Mouse (Mus musculus): Measurements from ENCODE around the gene Lce1d. TPM values are rescaled to one million over a fixed set of nuclear protein-coding genes. Genes with fewer than 3 reads are reported as not detected.
"Not testable (repeated sequence)": the region's sequence is repeated elsewhere in the genome, so short reads cannot be mapped to it uniquely, and the experiment has no call there.

Lce1d gene
- not detected in 2 replicates for polyA plus RNA-seq (2015; fragmentation: Nextera tagmentation; extraction: Ambion mirVana)

- Histone ChIP-seq H3K27ac (replicated peaks) (no peak within 1 kb of the TSS), H3K9ac (no peak within 1 kb of the TSS), H3K4me1 (replicated peaks) (no peaks in the 10 kb centered on the region), H3K27me3 (no peaks in the 10 kb centered on the region), H3K4me3 (no peak within 1 kb of the TSS), H3K36me3 (no peaks in the 10 kb centered on the region), H3K9me3 (no peaks in the 10 kb centered on the region), H3K4me2 (no peak within 1 kb of the TSS)
- no peak for ATAC-seq (ENCODE audit: low read depth)
- WGBS, result 60% methylated on average over 2 of the region's 2 CpGs
These were observed at the start of gene Lce1d for GRCm38 (mm10) chr3:92687110-92687509. Gene Lce1d (minus strand): TSS chr3:92687210.

- H3K27me3 ChIP-seq, result no peaks in the 10 kb centered on the region
- H3K4me2 ChIP-seq, result no peak overlapping the region
- no peaks in the 10 kb centered on the region for H3K36me3 ChIP-seq
- no peak overlapping the region for H3K9ac ChIP-seq
- H3K9me3 ChIP-seq, result no peaks in the 10 kb centered on the region
- no peak overlapping the region for H3K4me3 ChIP-seq
- H3K27ac ChIP-seq (replicated peaks), result no peak overlapping the region
- no peak for ATAC-seq (ENCODE audit: low read depth)
- H3K4me1 ChIP-seq (replicated peaks), result no peaks in the 10 kb centered on the region
- WGBS, result 90% methylated on average over 5 of the region's 5 CpGs
These were observed 35.6 kb upstream of the Lce1d start for GRCm38 (mm10) chr3:92722631-92723030.

- H3K4me2 ChIP-seq, result no peak within 1 kb of the TSS
- no peak for ATAC-seq (ENCODE audit: low read depth)
- no peak within 1 kb of the TSS for H3K4me3 ChIP-seq
- H3K4me1 ChIP-seq (replicated peaks), result no peaks in the 10 kb centered on the region
- no peak within 1 kb of the TSS for H3K9ac ChIP-seq
- H3K27ac ChIP-seq (replicated peaks), result no peak within 1 kb of the TSS
- no peaks in the 10 kb centered on the region for H3K9me3 ChIP-seq
- H3K27me3 ChIP-seq, result no peaks in the 10 kb centered on the region
- 80% methylated on average over 3 of the region's 3 CpGs for WGBS
- H3K36me3 ChIP-seq, result no peaks in the 10 kb centered on the region
These were observed 33.2 kb upstream of the Lce1d start, which contains the start of gene Lce1f for GRCm38 (mm10) chr3:92720250-92720649. Gene Lce1f (minus strand): TSS chr3:92720350.

- H3K36me3 ChIP-seq, result no peaks in the 10 kb centered on the region
- no peak overlapping the region for H3K9ac ChIP-seq
- no peak overlapping the region for H3K4me3 ChIP-seq
- no peak for ATAC-seq (ENCODE audit: low read depth)
- H3K4me1 ChIP-seq (replicated peaks), result no peaks in the 10 kb centered on the region
- H3K27ac ChIP-seq (replicated peaks), result no peak overlapping the region
- no peaks in the 10 kb centered on the region for H3K9me3 ChIP-seq
- no peaks in the 10 kb centered on the region for H3K27me3 ChIP-seq
- H3K4me2 ChIP-seq, result no peak overlapping the region
These were observed 28.1 kb upstream of the Lce1d start for GRCm38 (mm10) chr3:92715122-92715521.

- Histone ChIP-seq H3K4me1 (replicated peaks) (no peaks in the 10 kb centered on the region), H3K27ac (replicated peaks) (no peak within 1 kb of the TSS), H3K36me3 (no peaks in the 10 kb centered on the region), H3K4me2 (no peak within 1 kb of the TSS), H3K27me3 (no peaks in the 10 kb centered on the region), H3K9me3 (no peaks in the 10 kb centered on the region), H3K9ac (no peak within 1 kb of the TSS), H3K4me3 (no peak within 1 kb of the TSS)
- 88% methylated on average over 2 of the region's 2 CpGs for WGBS
- no peak for ATAC-seq (ENCODE audit: low read depth)
These were observed 22.0 kb upstream of the Lce1d start, which contains the start of gene Lce1e for GRCm38 (mm10) chr3:92708974-92709373. Gene Lce1e (minus strand): TSS chr3:92709074.

- WGBS, result 23% methylated on average over 1 of the region's 1 CpGs
- no peak overlapping the region for H3K27ac ChIP-seq (replicated peaks)
- H3K4me2 ChIP-seq, result no peak overlapping the region
- H3K9ac ChIP-seq, result no peak overlapping the region
- no peak overlapping the region for H3K4me3 ChIP-seq
- no peaks in the 10 kb centered on the region for H3K9me3 ChIP-seq
- no peaks in the 10 kb centered on the region for H3K4me1 ChIP-seq (replicated peaks)
- no peaks in the 10 kb centered on the region for H3K36me3 ChIP-seq
- no peaks in the 10 kb centered on the region for H3K27me3 ChIP-seq
- ATAC-seq (ENCODE audit: low read depth), result no peak
These were observed 7.6 kb upstream of the Lce1d start for GRCm38 (mm10) chr3:92694613-92695012.

- Histone ChIP-seq H3K9ac (no peak overlapping the region), H3K4me2 (no peak overlapping the region), H3K9me3 (no peaks in the 10 kb centered on the region), H3K4me1 (replicated peaks) (no peaks in the 10 kb centered on the region), H3K27ac (replicated peaks) (no peak overlapping the region), H3K4me3 (no peak overlapping the region), H3K36me3 (no peaks in the 10 kb centered on the region), H3K27me3 (no peaks in the 10 kb centered on the region)
- no peak for ATAC-seq (ENCODE audit: low read depth)
These were observed 4.7 kb upstream of the Lce1d start for GRCm38 (mm10) chr3:92691688-92692087.

- H3K36me3 ChIP-seq; H3K9ac ChIP-seq; H3K4me3 ChIP-seq; ATAC-seq (ENCODE audit: low read depth); H3K4me2 ChIP-seq; H3K9me3 ChIP-seq; H3K27ac ChIP-seq (replicated peaks); H3K4me1 ChIP-seq (replicated peaks); H3K27me3 ChIP-seq: not testable (repeated sequence)
- 83% methylated on average over 16 of the region's 16 CpGs for WGBS
These were observed 2.1 kb upstream of the Lce1d start for GRCm38 (mm10) chr3:92689154-92689553.

GRCm38 (mm10) chr3:92678947-92679346, 8.1 kb downstream of the Lce1d start, which contains the start of gene Lce1c:
Gene Lce1c (plus strand): TSS chr3:92679247.
- H3K4me1 ChIP-seq (replicated peaks), result no peaks in the 10 kb centered on the region
- no peak within 1 kb of the TSS for H3K4me3 ChIP-seq
- no peaks in the 10 kb centered on the region for H3K27me3 ChIP-seq
- no peaks in the 10 kb centered on the region for H3K9me3 ChIP-seq
- no peak within 1 kb of the TSS for H3K9ac ChIP-seq
- WGBS, result 88% methylated on average over 4 of the region's 4 CpGs
- no peak for ATAC-seq (ENCODE audit: low read depth)
- no peaks in the 10 kb centered on the region for H3K36me3 ChIP-seq
- H3K27ac ChIP-seq (replicated peaks), result no peak within 1 kb of the TSS
- no peak within 1 kb of the TSS for H3K4me2 ChIP-seq

- Histone ChIP-seq H3K4me1 (replicated peaks) (no peaks in the 10 kb centered on the region), H3K9ac (no peak within 1 kb of the TSS), H3K9me3 (no peaks in the 10 kb centered on the region), H3K4me2 (no peak within 1 kb of the TSS), H3K4me3 (no peak within 1 kb of the TSS), H3K27me3 (no peaks in the 10 kb centered on the region), H3K36me3 (no peaks in the 10 kb centered on the region), H3K27ac (replicated peaks) (no peak within 1 kb of the TSS)
- no peak for ATAC-seq (ENCODE audit: low read depth)
These were observed 16.8 kb downstream of the Lce1d start, which contains the start of gene Lce1a2 for GRCm38 (mm10) chr3:92670215-92670614. Gene Lce1a2 (minus strand): TSS chr3:92670315.

GRCm38 (mm10) chr3:92656826-92657225, 30.2 kb downstream of the Lce1d start, which contains the start of gene Lce1b:
Gene Lce1b (minus strand): TSS chr3:92656926.
- no peak within 1 kb of the TSS for H3K9ac ChIP-seq
- no peak for ATAC-seq (ENCODE audit: low read depth)
- no peak within 1 kb of the TSS for H3K27ac ChIP-seq (replicated peaks)
- no peak within 1 kb of the TSS for H3K4me3 ChIP-seq
- H3K9me3 ChIP-seq, result no peaks in the 10 kb centered on the region
- H3K36me3 ChIP-seq, result no peaks in the 10 kb centered on the region
- H3K4me1 ChIP-seq (replicated peaks), result no peaks in the 10 kb centered on the region
- no peak within 1 kb of the TSS for H3K4me2 ChIP-seq
- H3K27me3 ChIP-seq, result no peaks in the 10 kb centered on the region

- no peak for ATAC-seq (ENCODE audit: low read depth)
These were observed 38.8 kb downstream of the Lce1d start, which contains the start of gene Lce1a1 for GRCm38 (mm10) chr3:92648207-92648606. Gene Lce1a1 (minus strand): TSS chr3:92648307.

GRCm38 (mm10) chr3:92639854-92640253, 47.2 kb downstream of the Lce1d start:
- Histone ChIP-seq H3K27me3 (no peaks in the 10 kb centered on the region), H3K9me3 (no peaks in the 10 kb centered on the region), H3K9ac (no peak overlapping the region), H3K4me3 (no peak overlapping the region), H3K4me2 (no peak overlapping the region), H3K27ac (replicated peaks) (no peak overlapping the region), H3K36me3 (no peaks in the 10 kb centered on the region), H3K4me1 (replicated peaks) (peaks cover 13% of the 10 kb centered on the region; the same call in 1 of the 2 replicates)
- 93% methylated on average over 15 of the region's 15 CpGs for WGBS
- ATAC-seq (ENCODE audit: low read depth), result no peak

More at GRCm38 (mm10) chr3:92648207-92648606, 38.8 kb downstream of the Lce1d start, which contains the start of gene Lce1a1:
- H3K9ac ChIP-seq, result no peak within 1 kb of the TSS
- no peak within 1 kb of the TSS for H3K27ac ChIP-seq (replicated peaks)
- no peaks in the 10 kb centered on the region for H3K4me1 ChIP-seq (replicated peaks)
- WGBS, result 89% methylated on average over 1 of the region's 1 CpGs
- no peak within 1 kb of the TSS for H3K4me3 ChIP-seq
- H3K27me3 ChIP-seq, result no peaks in the 10 kb centered on the region
- H3K4me2 ChIP-seq, result no peak within 1 kb of the TSS
- no peaks in the 10 kb centered on the region for H3K9me3 ChIP-seq
- H3K36me3 ChIP-seq, result no peaks in the 10 kb centered on the region

All from neural tube, embryonic 13.5 days (tissue).